Mouse (Mus musculus): ENCODE measurements around the gene Hmbs.
"Not testable (repeated sequence)": the region's sequence is repeated elsewhere in the genome, so short reads cannot be mapped to it uniquely, and the experiment has no call there.

Hmbs gene

GRCm38 (mm10) chr9:44343781-44344421 is at the start of gene Hmbs:
Gene Hmbs, minus strand, starts transcription at chr9:44344228.
- DNase-seq (ENCODE audit: low spot score in 2 of 2), result peak; percentile 94 to 96

- DNase-seq (ENCODE audit: low spot score in 2 of 2), result peak; percentile 60 to 72
These were observed 47.4 kb upstream of the Hmbs start for GRCm38 (mm10) chr9:44391466-44391865.

GRCm38 (mm10) chr9:44389273-44389672 is 45.2 kb upstream of the Hmbs start:
- peak in 1 of 2 experiments; percentile 31 for DNase-seq (ENCODE audit: low spot score in 2 of 2)

- no peak for DNase-seq (ENCODE audit: low spot score in 2 of 2)
These were observed 43.2 kb upstream of the Hmbs start for GRCm38 (mm10) chr9:44387221-44387620.

GRCm38 (mm10) chr9:44384596-44384995 is 40.6 kb upstream of the Hmbs start:
- DNase-seq (ENCODE audit: low spot score in 2 of 2), result no peak

- DNase-seq (ENCODE audit: low spot score in 2 of 2), result no peak
These were observed 35.8 kb upstream of the Hmbs start for GRCm38 (mm10) chr9:44379862-44380261.

- peak; percentile 99 to 100 for DNase-seq (ENCODE audit: low spot score in 2 of 2)
These were observed 35.2 kb upstream of the Hmbs start, which contains the start of gene Hyou1 for GRCm38 (mm10) chr9:44379054-44379834. Gene Hyou1, plus strand, starts transcription at chr9:44379490.

GRCm38 (mm10) chr9:44378153-44378730 is 34.2 kb upstream of the Hmbs start:
- DNase-seq (ENCODE audit: low spot score in 2 of 2), result no peak

GRCm38 (mm10) chr9:44377335-44377734 is 33.3 kb upstream of the Hmbs start:
- DNase-seq (ENCODE audit: low spot score in 2 of 2), result not testable (repeated sequence)

GRCm38 (mm10) chr9:44376141-44376540 is 32.1 kb upstream of the Hmbs start:
- no peak for DNase-seq (ENCODE audit: low spot score in 2 of 2)

- no peak for DNase-seq (ENCODE audit: low spot score in 2 of 2)
These were observed 29.4 kb upstream of the Hmbs start for GRCm38 (mm10) chr9:44373386-44373785.

- no peak for DNase-seq (ENCODE audit: low spot score in 2 of 2)
These were observed 20.5 kb upstream of the Hmbs start for GRCm38 (mm10) chr9:44364480-44364879.

- DNase-seq (ENCODE audit: low spot score in 2 of 2), result not testable (repeated sequence)
These were observed 17.9 kb upstream of the Hmbs start for GRCm38 (mm10) chr9:44361931-44362330.

GRCm38 (mm10) chr9:44361190-44361917 is 17.3 kb upstream of the Hmbs start, which contains the start of gene Vps11:
Gene Vps11, minus strand, starts transcription at chr9:44361670.
- DNase-seq (ENCODE audit: low spot score in 2 of 2), result peak; percentile 91 to 96

- DNase-seq (ENCODE audit: low spot score in 2 of 2), result no peak
These were observed 13.2 kb upstream of the Hmbs start for GRCm38 (mm10) chr9:44357207-44357606.

GRCm38 (mm10) chr9:44353142-44353541 is 9.1 kb upstream of the Hmbs start:
- DNase-seq (ENCODE audit: low spot score in 2 of 2), result no peak

- DNase-seq (ENCODE audit: low spot score in 2 of 2), result no peak
These were observed 8.3 kb upstream of the Hmbs start for GRCm38 (mm10) chr9:44352337-44352736.

- no peak for DNase-seq (ENCODE audit: low spot score in 2 of 2)
These were observed 7.4 kb upstream of the Hmbs start for GRCm38 (mm10) chr9:44351396-44351795.

- no peak for DNase-seq (ENCODE audit: low spot score in 2 of 2)
These were observed 4.5 kb upstream of the Hmbs start for GRCm38 (mm10) chr9:44348546-44348945.

GRCm38 (mm10) chr9:44347621-44348020 is 3.6 kb upstream of the Hmbs start:
- DNase-seq (ENCODE audit: low spot score in 2 of 2), result no peak

GRCm38 (mm10) chr9:44347166-44347565 is 3.1 kb upstream of the Hmbs start:
- DNase-seq (ENCODE audit: low spot score in 2 of 2), result no peak
